Mouse (Mus musculus) urinary bladder, postnatal 4 days (tissue): Measurements from ENCODE around the gene Gm49396.

ENCODE experiments used
- DNase-seq, 2 experiments: peaks; one replicate each; pipeline ENCODE4 v3.0.0; 2021 to 2022; ENCODE audit warnings: low spot score in 2 of 2

The Gm49396 gene

DNA sequence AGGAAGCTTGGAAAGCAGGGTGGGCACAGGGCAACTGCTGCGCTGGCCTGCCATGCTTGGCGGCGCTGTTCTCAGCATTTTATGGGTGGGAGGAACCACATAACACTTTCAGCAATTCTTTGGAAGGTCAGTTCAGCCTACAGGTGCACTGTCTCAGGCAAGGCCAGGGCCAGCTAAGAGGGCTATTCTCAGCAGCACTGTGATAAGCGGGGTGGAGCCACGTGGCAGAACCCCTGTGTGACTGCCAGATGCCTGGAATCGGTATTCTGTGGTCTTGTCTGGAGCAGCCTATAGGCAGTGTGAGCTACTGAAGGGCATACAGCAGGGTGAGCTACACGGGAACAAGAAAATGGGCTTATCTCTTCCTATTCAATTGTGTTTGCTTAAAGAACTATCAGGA lies 46.9 kb downstream of the Gm49396 start:
- no peak for DNase-seq

GRCm38 (mm10) chr7:30612654-30613402 lies 49.7 kb downstream of the Gm49396 start, which contains the start of gene Upk1a:
TSS of gene Upk1a (minus strand) at chr7:30612847.
- peak in 1 of 2 experiments; percentile 34 for DNase-seq

- DNase-seq: peak in 1 of 2 experiments; percentile 52
These were observed 50.5 kb downstream of the Gm49396 start for GRCm38 (mm10) chr7:30613529-30614112.

- no peak for DNase-seq
These were observed 51.3 kb downstream of the Gm49396 start for GRCm38 (mm10) chr7:30614454-30614853.

GRCm38 (mm10) chr7:30615049-30615760 lies 52.1 kb downstream of the Gm49396 start:
- DNase-seq: no peak
